Comparison of ENCODE assay signal across 9 mouse cellular contexts in the genomic region with DNA sequence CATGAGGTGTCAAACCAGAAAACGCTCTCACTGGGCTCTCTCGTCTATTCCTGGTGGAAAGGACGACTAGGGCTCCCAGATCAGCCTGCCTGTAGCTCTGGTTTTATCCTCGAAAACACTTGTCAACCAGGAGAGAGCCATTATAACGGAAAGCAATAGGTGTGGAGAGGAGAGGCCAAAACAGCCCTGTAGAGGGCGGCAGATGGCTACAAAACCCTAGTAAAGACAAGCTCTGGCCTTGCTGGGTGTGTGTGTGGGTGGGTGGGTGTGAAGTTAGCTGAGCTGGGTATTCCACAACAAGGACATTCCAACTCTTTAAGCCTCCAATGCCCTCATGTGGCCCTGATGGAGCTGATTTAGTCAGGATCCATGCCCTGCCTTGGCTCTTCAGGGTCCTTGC. TPM values are rescaled to one million over a fixed set of nuclear protein-coding genes. Genes with fewer than 3 reads are reported as not detected.
DNase-seq lines count a peak whose midpoint lies in the region; ATAC-seq and TF ChIP-seq lines count a peak whose summit lies in the region.
"Had no signal": no experiment of that assay in that cellular context is flagged by ENCODE, and none has a peak within 500 bp of the region (broad histone marks: within the 10 kb centered on the region; RNA-seq: fewer than 3 reads in every experiment).

No protein-coding gene starts in this region.

- peak; percentile 70 for TF ChIP-seq CTCF in kidney, postnatal 0 days (IDR thresholded peaks at IDR 0.05; ENCODE audit: low read depth)
- TF ChIP-seq CTCF in E14TG2a.4 (conservative IDR thresholded peaks at IDR 0.05; ENCODE audit: low read length), result peak; percentile 33

- WGBS in kidney, postnatal 0 days, result 61% methylated on average over 6 of the region's 6 CpGs
- WGBS in liver, embryonic 16.5 days (ENCODE audit: insufficient replicate concordance), result 61% methylated on average over 6 of the region's 6 CpGs

- 0 out of 2 replicates have a peak, but pooled peaks cover 3% of the 10 kb centered on the region for H3K4me1 ChIP-seq in kidney, postnatal 0 days (replicated peaks; ENCODE audit: insufficient read depth, low read length)
- peaks cover 83% of the 10 kb centered on the region for H3K4me1 ChIP-seq in E14TG2a.4 (replicated peaks; ENCODE audit: low read depth, low read length)
- peaks cover 35% of the 10 kb centered on the region for H3K4me1 ChIP-seq in liver, embryonic 16.5 days (ENCODE audit: control insufficient read depth, low read depth, low read length)

- no peak overlapping the region for H3K9ac ChIP-seq in kidney, postnatal 0 days (ENCODE audit: low read depth, low read length)
- no peak overlapping the region for H3K9ac ChIP-seq in liver, embryonic 16.5 days (ENCODE audit: low read depth, low read length)
- H3K9ac ChIP-seq: liver, embryonic 15.5 days had no signal

- peaks cover 48% of the 10 kb centered on the region for H3K36me3 ChIP-seq in kidney, postnatal 0 days (ENCODE audit: insufficient read depth, low read length)
- peaks cover 99% of the 10 kb centered on the region for H3K36me3 ChIP-seq in E14TG2a.4 (ENCODE audit: insufficient read depth, low read length)
- peaks cover 61% of the 10 kb centered on the region for H3K36me3 ChIP-seq in liver, embryonic 16.5 days (ENCODE audit: control insufficient read depth, insufficient read depth)

- no peak overlapping the region for H3K4me3 ChIP-seq in kidney, postnatal 0 days (replicated peaks; ENCODE audit: low read depth, low read length)
- H3K4me3 ChIP-seq in E14TG2a.4 (replicated peaks; ENCODE audit: low read length), result no peak overlapping the region
- H3K4me3 ChIP-seq in liver, embryonic 16.5 days (ENCODE audit: low read depth, low read length), result no peak overlapping the region
- H3K4me3 ChIP-seq: liver, embryonic 15.5 days had no signal

- no peak for ATAC-seq in kidney, postnatal 0 days (replicated peaks; ENCODE audit: low FRiP score, low read depth)
- peak; percentile 44 for ATAC-seq in erythroid progenitor cell, adult 5-6 weeks (replicated peaks; ENCODE audit: low FRiP score, poor library complexity, severe bottlenecking)
- 0 out of 2 replicates have a peak, but pooled peaks have one; percentile 23 for ATAC-seq in liver, embryonic 16.5 days (ENCODE audit: low read depth)

- no peaks in the 10 kb centered on the region for H3K27me3 ChIP-seq in kidney, postnatal 0 days (ENCODE audit: insufficient read depth, low read length)
- no peaks in the 10 kb centered on the region for H3K27me3 ChIP-seq in E14TG2a.4 (ENCODE audit: insufficient read depth, low read length)
- H3K27me3 ChIP-seq in liver, embryonic 16.5 days (ENCODE audit: control insufficient read depth, insufficient read depth, low read depth, low read length), result no peaks in the 10 kb centered on the region
- H3K27me3 ChIP-seq: liver, embryonic 15.5 days had no signal

- no peak overlapping the region for H3K27ac ChIP-seq in kidney, postnatal 0 days
- H3K27ac ChIP-seq in liver, embryonic 16.5 days (ENCODE audit: low read length), result no peak overlapping the region

- no peaks in the 10 kb centered on the region for H3K9me3 ChIP-seq in kidney, postnatal 0 days (replicated peaks; ENCODE audit: low read length)
- H3K9me3 ChIP-seq in E14TG2a.4 (ENCODE audit: low read length), result no peaks in the 10 kb centered on the region
- H3K9me3 ChIP-seq in liver, embryonic 16.5 days (replicated peaks; ENCODE audit: control insufficient read depth, low read length), result no peaks in the 10 kb centered on the region
- H3K9me3 ChIP-seq: liver, embryonic 15.5 days had no signal

- peak; percentile 60 for DNase-seq in kidney, postnatal 0 days (ENCODE audit: low spot score)
- no peak for DNase-seq in kidney, adult 18-20 months
- DNase-seq in adrenal gland, postnatal 25 days, result peak; percentile 41
- peak; percentile 35 for DNase-seq in thymus, postnatal 36 days
- no peak for DNase-seq in frontal cortex, postnatal 14 days (ENCODE audit: low spot score in 2 of 2)

- no peak overlapping the region for H3K4me2 ChIP-seq in kidney, postnatal 0 days (ENCODE audit: low read length)
- H3K4me2 ChIP-seq in liver, embryonic 16.5 days (ENCODE audit: low read depth, low read length), result no peak overlapping the region
- H3K4me2 ChIP-seq: liver, embryonic 15.5 days had no signal

RNA-seq across cellular contexts. Expression of a gene that starts 9.4 kb away (rescaled TPM):
- 11.6 and 12.5 TPM in 2 replicates for polyA plus RNA-seq in kidney, postnatal 0 days (2015; fragmentation: Nextera tagmentation; extraction: Ambion mirVana)
- 71.3 and 76.9 TPM in 2 replicates for total RNA-seq in adrenal gland, postnatal 25 days (2021)
- total RNA-seq in erythroid progenitor cell, adult 5-6 weeks (2015; ENCODE audit: low replicate concordance), result 18.4 and 20.2 TPM in 2 replicates
- 32.5 and 43.9 TPM in 2 replicates for total RNA-seq in erythroid progenitor cell, adult 5-6 weeks (2017; ENCODE audit: low replicate concordance)
- polyA plus RNA-seq in liver, embryonic 16.5 days (2015; fragmentation: Nextera tagmentation; extraction: Ambion mirVana), result 5.5 and 5.6 TPM in 2 replicates

RNA-seq across cellular contexts. Expression of a gene that starts 14.1 kb away (rescaled TPM):
- polyA plus RNA-seq in kidney, postnatal 0 days (2015; fragmentation: Nextera tagmentation; extraction: Ambion mirVana), result 3.8 and 4.0 TPM in 2 replicates
- 2.0 TPM in 1 of 2 replicates, not detected in the other for total RNA-seq in adrenal gland, postnatal 25 days (2021)
- not detected in 2 replicates for total RNA-seq in erythroid progenitor cell, adult 5-6 weeks (2015; ENCODE audit: low replicate concordance)
- not detected in 2 replicates for total RNA-seq in erythroid progenitor cell, adult 5-6 weeks (2017; ENCODE audit: low replicate concordance)
- 0.18 and 0.34 TPM in 2 replicates for polyA plus RNA-seq in liver, embryonic 16.5 days (2015; fragmentation: Nextera tagmentation; extraction: Ambion mirVana)

RNA-seq across cellular contexts. Expression of a gene that starts 28.1 kb away (rescaled TPM):
- polyA plus RNA-seq in kidney, postnatal 0 days (2015; fragmentation: Nextera tagmentation; extraction: Ambion mirVana), result 1.9 and 2.1 TPM in 2 replicates
- total RNA-seq in adrenal gland, postnatal 25 days (2021), result 2.9 and 3.4 TPM in 2 replicates
- total RNA-seq in erythroid progenitor cell, adult 5-6 weeks (2015; ENCODE audit: low replicate concordance), result not detected in 2 replicates
- total RNA-seq in erythroid progenitor cell, adult 5-6 weeks (2017; ENCODE audit: low replicate concordance), result not detected in 2 replicates
- 0.05 and 0.24 TPM in 2 replicates for polyA plus RNA-seq in liver, embryonic 16.5 days (2015; fragmentation: Nextera tagmentation; extraction: Ambion mirVana)

RNA-seq across cellular contexts. Expression of a gene that starts 29.7 kb away (rescaled TPM):
- polyA plus RNA-seq in kidney, postnatal 0 days (2015; fragmentation: Nextera tagmentation; extraction: Ambion mirVana), result 0.24 and 0.28 TPM in 2 replicates
- total RNA-seq in adrenal gland, postnatal 25 days (2021), result 0.27 TPM in 1 of 2 replicates, not detected in the other
- not detected in 2 replicates for total RNA-seq in erythroid progenitor cell, adult 5-6 weeks (2015; ENCODE audit: low replicate concordance)
- 0.39 TPM in 1 of 2 replicates, not detected in the other for total RNA-seq in erythroid progenitor cell, adult 5-6 weeks (2017; ENCODE audit: low replicate concordance)
- 1.3 and 1.6 TPM in 2 replicates for polyA plus RNA-seq in liver, embryonic 16.5 days (2015; fragmentation: Nextera tagmentation; extraction: Ambion mirVana)

RNA-seq across cellular contexts. Expression of a gene that starts 41.4 kb away (rescaled TPM):
- polyA plus RNA-seq in kidney, postnatal 0 days (2015; fragmentation: Nextera tagmentation; extraction: Ambion mirVana), result 309 and 334 TPM in 2 replicates
- 184 and 238 TPM in 2 replicates for total RNA-seq in adrenal gland, postnatal 25 days (2021)
- total RNA-seq in erythroid progenitor cell, adult 5-6 weeks (2015; ENCODE audit: low replicate concordance), result 78.6 and 122 TPM in 2 replicates
- total RNA-seq in erythroid progenitor cell, adult 5-6 weeks (2017; ENCODE audit: low replicate concordance), result 16.7 and 51.7 TPM in 2 replicates
- polyA plus RNA-seq in liver, embryonic 16.5 days (2015; fragmentation: Nextera tagmentation; extraction: Ambion mirVana), result 195 and 209 TPM in 2 replicates

Comparison
In these comparisons a context has a peak if more than half of its experiments do, and no peak if none do; other contexts are left out.
1. DNase-seq: peak in kidney, postnatal 0 days (single experiment), adrenal gland, postnatal 25 days (single experiment) and thymus, postnatal 36 days (2 of 2); none in kidney, adult 18-20 months (single experiment) and frontal cortex, postnatal 14 days (0 of 2).